Mouse (Mus musculus): ENCODE data around the gene Tspear.
"Not testable (repeated sequence)": the region's sequence is repeated elsewhere in the genome, so short reads cannot be mapped to it uniquely, and the experiment has no call there.

The Tspear gene

DNA sequence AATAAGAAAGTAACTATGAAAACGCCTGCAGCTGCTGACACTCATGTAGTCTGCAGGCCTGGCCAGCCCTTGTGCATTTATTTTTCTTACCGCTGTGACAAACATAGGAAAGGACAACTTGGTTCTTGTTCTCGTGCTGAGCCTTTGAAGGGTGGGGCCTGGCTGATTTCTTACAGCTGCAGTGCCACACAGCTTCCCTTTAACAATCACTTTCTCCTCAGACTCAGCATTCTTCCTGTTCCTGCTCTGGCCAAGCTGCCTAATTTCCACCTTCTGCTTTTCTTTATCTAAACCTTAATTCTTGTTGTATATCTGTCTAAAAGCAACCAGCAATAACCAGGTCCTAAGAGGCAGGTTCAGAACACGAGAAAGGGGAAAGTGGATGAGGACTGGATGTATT, 27.4 kb downstream of the Tspear start:
- no peak for DNase-seq

DNA sequence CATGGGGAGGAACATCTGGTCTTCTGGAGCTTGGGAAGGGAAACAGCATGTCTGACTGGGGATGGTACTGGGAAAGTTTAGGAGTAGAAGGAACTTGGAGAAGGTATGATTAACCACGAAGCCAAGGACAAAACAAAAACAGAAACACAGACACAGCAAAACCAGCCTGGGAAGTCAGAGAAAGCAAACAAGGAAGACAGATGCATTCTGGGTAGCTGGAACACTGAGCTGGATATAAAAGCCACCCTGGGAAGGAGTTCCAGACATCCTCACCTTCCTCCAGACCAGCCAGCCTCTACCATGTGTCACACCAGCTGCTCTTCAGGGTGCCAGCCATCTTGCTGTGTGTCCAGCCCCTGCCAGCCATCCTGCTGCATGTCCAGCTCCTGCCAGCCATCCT, 29.1 kb downstream of the Tspear start, which contains the start of gene Gm10142:
Gm10142 (plus strand) TSS at position 301 of the 400 bp plus-strand sequence.
- no peak for DNase-seq

DNA sequence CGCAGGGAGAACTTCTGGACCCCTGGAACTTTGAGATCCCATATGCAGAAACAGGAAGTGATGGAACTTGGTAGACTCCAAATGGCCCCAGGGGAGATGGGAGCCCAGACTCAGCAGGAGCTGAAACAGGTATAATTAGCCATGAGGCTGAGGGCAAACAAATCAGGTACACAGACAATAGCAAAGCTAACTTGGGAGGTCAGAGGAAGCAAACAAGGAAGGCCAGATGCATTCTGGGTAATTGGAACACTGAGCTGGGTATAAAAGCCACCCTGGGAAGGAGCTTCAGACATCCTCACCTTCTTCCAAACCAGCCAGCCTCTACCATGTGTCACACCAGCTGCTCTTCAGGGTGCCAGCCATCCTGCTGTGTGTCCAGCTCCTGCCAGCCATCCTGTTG, 33.9 kb downstream of the Tspear start, which contains the start of gene Krtap12-1:
Krtap12-1 (plus strand) TSS at position 301 of the 400 bp plus-strand sequence.
- DNase-seq, result not testable (repeated sequence)

DNA sequence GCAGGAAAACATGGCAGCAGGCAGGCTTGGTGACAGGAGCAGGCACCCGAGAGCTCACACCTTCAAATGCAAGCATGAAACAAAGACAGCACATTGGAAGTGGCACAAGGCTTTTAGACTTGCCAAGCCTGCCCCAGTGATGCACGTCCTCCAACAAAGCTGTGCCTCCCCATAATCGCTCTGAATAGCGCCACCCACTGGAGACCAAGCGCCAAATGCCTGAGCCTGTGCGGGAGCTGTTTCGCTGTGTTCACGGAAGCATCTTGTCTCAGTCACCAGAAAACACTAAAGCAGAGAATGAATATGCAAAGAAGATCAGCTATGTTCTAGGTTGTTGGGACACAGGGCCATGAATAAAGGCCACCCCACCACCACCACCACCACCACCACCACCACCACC, 38.5 kb downstream of the Tspear start:
- DNase-seq, result no peak

DNA sequence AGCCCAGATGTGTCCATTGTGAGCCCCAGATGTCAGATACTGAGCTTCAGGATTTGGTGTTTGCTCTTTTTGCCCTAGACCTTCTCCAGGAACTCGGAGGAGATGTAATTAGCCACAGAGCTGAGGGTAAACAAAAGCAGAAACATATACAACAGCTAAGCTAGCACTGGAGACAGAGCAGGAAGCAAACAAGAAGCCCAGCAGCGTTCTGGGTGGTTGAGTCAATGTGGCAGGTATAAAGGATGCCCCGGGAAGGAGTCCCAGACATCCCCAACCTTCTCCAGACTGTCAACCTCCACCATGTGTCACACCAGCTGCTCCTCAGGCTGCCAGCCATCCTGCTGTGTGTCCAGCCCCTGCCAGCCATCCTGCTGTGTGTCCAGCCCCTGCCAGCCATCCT, 39.8 kb downstream of the Tspear start, which contains the start of gene Gm10100:
Gm10100 (plus strand) TSS at position 301 of the 400 bp plus-strand sequence.
- no peak for DNase-seq

DNA sequence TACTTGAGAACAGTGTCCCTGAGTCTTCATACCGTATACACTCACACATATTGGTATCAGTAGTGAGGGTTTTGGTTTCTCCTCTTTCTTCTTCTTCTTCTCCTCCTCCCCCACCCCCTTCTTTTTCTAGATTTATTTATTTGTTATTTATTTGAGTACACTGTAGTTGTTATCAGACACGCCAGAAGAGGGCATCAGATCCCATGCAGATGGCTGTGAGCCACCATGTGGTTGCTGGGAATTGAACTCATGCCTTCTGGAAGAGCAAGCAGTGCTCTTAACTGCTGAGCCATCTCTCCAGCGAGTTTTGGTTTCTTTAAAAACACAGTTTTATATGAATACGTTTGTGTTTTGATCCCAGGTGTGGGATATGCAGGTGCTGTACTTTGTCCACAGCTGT, 41.9 kb downstream of the Tspear start:
- DNase-seq, result peak in 1 of 2 experiments; percentile 8

DNA sequence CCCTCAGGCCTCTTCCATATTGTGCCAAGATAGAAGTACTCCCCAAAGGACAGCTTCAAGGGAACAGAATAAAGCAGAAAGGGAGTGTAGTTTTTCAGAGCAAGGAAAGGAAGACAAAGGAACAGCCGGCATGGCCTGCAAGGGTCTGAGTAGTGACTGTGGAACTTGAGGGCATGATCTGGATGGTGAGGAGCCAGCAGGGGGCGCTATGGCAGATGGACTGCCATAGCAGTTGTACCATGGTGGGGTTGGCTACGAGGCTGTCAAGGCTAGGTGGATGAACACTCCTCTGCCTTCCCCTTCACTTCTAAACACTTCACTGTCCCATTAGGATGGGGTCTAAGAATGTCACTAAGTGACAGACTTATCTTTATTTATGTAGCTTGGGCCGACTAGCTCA, 42.9 kb downstream of the Tspear start:
- DNase-seq, result peak in 1 of 2 experiments; percentile 6

DNA sequence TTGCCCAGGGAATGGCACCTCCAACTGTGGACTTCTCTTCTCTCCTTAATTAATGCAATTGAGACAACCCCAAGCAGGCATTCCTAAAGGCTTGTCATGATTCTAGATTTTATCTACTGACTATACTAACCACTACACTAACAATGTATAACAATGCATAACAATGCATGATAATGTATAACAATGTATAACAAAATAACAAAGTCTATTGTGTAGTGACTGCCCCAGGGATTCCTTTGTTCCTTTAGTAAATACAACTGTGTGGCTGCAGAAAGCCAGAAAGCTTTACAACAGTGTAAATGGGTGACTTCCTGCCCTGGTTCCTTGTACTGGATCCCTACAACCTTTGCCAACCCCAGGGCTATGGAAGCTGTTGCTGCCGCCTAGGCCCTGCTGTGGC, 49.6 kb downstream of the Tspear start:
- no peak for DNase-seq

DNA sequence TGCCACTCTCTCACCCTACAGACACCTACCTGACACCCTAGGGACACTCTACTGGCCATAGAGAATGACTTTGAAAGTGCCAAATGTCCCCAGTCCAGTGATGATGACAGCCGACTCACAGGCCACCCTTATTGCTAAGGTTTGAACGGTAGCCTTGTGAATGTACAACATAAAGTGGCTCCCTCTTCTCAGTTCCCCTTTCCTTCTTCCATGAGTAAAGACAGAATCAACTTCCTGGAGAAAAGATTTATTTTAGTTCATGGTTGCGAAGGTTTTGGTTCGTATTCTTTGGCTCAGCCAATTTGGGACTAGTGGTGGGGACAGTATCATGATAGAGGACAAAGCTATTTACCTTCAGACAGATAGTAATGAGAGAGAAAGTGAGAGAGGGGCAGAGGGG, 52.6 kb downstream of the Tspear start:
- no peak for DNase-seq

DNA sequence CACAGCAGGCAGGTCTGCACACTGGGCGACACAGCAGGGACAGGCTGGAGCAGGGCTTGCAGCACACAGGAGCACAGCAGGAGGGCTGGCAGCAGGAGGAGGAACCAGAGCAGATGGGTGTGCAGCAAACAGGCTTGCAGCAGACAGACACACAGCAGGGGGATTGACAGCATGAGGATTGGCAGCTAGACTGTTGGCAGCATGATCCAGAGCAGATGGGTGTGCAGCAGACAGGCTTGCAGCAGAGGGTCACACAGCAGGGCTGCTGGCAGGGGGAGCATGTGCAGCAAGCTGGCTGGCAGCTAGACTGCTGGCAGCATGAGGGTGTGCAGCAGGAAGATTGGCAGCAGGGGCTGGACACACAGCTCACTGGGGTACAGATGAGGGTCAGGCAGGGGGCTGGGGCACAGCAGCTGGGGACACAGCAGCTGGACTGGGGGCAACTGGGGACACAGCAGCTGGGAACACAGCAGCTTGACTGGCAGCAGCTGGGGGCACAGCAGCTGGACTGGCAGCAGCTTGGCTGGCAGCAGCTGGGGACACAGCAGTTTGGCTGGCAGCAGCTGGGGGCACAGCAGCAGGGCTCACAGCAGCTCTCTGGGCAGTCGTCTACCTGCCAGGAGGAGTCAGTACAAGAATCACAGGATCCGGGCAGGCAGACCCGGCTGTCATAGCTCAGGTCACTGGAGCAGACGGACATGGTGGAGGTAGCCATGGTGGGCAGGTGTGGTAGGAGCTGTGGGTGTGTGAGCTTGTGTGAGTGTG, 55.7 kb downstream of the Tspear start, which contains the start of gene Gm18596:
Gm18596 (minus strand) TSS at position 715 of the 765 bp plus-strand sequence.
- DNase-seq, result not testable (repeated sequence)

DNA sequence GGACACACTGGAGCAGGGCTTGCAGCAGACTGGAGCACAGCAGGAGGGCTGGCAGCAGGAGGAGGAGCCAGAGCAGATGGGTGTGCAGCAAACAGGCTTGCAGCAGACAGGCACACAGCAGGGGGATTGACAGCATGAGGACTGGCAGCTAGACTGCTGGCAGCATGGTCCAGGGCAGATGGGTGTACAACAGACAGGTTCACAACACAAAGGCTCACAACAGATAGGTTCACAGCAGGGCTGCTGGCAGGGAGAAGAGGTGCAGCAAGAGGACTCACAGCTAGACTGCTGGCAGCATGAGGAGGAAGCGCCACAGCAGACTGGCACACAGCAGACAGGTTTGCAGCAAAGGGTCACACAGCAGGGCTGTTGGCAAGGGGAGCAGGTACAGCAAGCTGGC, 64.3 kb downstream of the Tspear start:
- DNase-seq, result not testable (repeated sequence)

DNA sequence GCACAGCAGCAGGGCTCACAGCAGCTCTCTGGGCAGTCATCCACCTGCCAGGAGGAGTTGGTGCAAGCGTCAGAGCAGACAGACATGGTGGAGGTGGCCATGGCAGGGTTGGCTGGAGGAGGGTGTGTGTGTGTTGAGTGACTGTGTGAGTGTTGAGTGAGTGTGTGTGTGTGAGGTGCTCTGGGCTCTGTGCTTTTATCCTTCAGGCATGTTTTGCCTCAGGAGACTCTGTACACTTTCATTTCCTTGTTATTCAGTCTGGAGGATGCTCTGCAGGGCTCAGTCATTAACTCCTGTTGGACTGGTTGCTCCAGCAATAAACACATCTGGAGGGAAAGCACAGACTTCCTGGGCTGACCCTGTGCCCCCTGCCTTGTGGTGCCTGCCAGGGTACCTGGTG, 64.9 kb downstream of the Tspear start, which contains the start of gene Gm9736:
Gm9736 (minus strand) TSS at position 101 of the 400 bp plus-strand sequence.
- DNase-seq, result not testable (repeated sequence)

DNA sequence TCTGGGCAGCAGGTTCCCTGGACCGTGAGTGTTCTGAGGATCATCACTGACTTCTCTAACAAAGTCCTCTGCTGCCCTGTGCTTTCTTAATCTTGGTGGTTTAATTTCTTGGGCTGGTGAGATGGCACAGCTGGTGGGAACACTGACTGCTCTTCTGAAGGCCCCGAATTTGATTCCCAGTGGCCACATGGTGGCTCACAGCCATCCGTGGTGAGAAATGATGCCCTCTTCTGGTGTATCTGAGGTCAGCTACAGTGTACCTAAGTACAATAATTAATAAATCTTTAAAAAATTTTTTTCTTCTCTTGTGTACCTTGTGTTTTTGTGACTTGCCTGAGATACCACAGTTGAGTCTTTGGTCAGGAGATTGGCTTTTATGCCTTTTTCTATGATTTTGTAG, 65.9 kb downstream of the Tspear start:
- DNase-seq, result not testable (repeated sequence)

DNA sequence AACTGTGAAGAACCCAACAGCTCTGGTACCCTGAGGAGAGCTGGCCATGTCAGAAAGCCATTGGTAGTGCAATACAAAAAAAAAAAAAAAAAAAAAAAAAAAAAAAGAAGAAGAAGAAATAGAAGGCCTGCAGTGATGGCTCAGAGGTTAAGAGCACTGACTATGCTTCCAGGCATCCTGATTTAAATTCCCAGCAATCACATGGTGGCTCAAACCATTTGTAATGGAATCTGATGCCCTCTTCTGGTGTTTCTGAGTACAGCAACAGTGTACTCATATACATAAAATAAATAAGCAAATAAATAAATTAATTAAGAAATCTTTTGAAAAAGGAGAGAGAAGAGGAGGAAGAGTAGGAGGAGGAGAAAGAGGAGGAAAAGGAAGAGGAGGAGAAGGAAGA, 67.1 kb downstream of the Tspear start:
- no peak for DNase-seq

DNA sequence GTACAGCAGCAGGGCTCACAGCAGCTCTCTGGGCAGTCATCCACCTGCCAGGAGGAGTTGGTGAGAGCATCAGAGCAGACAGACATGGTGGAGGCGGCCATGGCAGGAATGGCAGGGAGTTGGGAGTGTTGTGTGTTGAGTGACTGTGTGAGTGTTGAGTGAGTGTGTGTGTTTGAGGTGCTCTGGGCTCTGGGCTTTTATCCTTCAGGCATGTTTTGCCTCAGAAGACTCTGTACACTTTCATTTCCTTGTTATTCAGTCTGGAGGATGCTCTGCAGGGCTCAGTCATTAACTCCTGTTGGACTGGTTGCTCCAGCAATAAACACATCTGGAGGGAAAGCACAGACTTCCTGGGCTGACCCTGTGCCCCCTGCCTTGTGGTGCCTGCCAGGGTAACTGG, 73.2 kb downstream of the Tspear start, which contains the start of gene Gm3233:
Gm3233 (minus strand) TSS at position 101 of the 400 bp plus-strand sequence.
- DNase-seq, result not testable (repeated sequence)

DNA sequence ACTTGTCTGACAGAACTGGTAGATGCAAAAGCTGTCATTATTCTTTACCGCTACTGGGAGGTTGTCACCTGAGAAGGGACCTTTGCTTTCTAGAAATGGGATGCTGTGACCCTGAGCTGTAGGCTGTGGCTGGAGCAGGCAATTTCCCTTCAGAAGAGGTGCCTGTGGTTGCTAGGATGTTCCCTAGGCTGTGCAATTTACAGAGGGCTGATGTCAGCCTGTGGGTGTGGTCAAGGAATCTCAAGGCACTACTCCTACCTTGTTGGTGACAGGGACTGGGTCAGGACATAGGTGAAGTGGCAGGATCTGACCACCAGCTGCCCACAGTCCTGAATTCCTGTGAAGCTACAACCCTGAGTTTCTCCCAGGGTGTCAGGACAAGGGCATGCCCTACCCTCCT, 83.4 kb downstream of the Tspear start:
- DNase-seq, result no peak

DNA sequence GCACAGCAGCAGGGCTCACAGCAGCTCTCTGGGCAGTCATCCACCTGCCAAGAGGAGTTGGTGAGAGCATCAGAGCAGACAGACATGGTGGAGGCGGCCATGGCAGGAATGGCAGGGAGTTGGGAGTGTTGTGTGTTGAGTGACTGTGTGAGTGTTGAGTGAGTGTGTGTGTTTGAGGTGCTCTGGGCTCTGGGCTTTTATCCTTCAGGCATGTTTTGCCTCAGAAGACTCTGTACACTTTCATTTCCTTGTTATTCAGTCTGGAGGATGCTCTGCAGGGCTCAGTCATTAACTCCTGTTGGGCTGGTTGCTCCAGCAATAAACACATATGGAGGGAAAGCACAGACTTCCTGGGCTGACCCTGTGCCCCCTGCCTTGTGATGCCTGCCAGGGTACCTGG, 84.9 kb downstream of the Tspear start, which contains the start of gene Gm3238:
Gm3238 (minus strand) TSS at position 101 of the 400 bp plus-strand sequence.
- not testable (repeated sequence) for DNase-seq

DNA sequence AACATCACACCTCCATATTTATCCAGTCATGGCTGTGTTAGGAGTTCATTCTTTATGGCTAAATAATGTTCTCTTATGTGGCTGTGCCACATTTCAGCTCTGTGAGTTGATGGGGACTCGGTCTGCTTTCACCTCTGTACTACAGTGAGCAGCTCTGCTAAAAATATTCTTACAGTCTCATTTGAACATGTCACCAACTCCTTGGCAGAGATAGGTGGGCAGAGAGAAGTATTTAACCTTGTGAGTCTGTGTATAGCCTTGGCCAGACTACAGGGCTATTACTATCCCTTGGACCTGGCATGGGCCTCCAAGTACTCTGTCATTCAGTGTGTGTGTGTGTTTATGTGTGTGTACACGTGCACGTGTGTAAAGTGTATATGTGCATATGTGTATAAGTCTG, 85.8 kb downstream of the Tspear start:
- not testable (repeated sequence) for DNase-seq

DNA sequence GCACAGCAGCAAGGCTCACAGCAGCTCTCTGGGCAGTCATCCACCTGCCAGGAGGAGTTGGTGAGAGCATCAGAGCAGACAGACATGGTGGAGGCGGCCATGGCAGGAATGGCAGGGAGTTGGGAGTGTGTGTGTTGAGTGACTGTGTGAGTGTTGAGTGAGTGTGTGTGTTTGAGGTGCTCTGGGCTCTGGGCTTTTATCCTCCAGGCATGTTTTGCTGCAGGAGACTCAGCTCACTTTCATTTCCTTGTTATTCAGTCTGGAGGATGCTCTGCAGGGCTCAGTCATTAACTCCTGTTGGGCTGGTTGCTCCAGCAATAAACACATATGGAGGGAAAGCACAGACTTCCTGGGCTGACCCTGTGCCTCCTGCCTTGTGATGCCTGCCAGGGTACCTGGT, 90.5 kb downstream of the Tspear start, which contains the start of gene Gm7138:
Gm7138 (minus strand) TSS at position 101 of the 400 bp plus-strand sequence.
- DNase-seq, result not testable (repeated sequence)

DNA sequence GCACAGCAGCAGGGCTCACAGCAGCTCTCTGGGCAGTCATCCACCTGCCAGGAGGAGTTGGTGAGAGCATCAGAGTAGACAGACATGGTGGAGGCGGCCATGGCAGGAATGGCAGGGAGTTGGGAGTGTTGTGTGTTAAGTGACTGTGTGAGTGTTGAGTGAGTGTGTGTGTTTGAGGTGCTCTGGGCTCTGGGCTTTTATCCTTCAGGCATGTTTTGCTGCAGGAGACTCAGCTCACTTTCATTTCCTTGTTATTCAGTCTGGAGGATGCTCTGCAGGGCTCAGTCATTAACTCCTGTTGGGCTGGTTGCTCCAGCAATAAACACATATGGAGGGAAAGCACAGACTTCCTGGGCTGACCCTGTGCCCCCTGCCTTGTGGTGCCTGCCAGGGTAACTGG, 96.1 kb downstream of the Tspear start, which contains the start of gene Gm3250:
Gm3250 (minus strand) TSS at position 101 of the 400 bp plus-strand sequence.
- DNase-seq, result not testable (repeated sequence)

DNA sequence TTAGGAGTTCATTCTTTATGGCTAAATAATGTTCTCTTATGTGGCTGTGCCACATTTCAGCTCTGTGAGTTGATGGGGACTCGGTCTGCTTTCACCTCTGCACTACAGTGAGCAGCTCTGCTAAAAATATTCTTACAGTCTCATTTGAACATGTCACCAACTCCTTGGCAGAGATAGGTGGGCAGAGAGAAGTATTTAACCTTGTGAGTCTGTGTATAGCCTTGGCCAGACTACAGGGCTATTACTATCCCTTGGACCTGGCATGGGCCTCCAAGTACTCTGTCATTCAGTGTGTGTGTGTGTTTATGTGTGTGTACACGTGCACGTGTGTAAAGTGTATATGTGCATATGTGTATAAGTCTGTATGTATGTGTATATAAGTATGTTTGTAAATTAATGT, 97.0 kb downstream of the Tspear start:
- DNase-seq, result not testable (repeated sequence)

DNA sequence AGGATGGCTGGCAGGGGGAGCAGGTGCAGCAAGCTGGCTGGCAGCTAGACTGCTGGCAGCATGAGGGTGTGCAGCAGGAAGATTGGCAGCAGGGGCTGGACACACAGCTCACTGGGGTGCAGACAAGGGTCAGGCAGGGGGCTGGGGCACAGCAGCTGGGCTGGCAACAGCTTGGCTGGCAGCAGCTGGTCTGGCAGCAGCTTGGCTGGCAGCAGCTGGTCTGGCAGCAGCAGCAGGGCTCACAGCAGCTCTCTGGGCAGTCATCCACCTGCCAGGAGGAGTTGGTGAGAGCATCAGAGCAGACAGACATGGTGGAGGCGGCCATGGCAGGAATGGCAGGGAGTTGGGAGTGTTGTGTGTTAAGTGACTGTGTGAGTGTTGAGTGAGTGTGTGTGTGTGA, 101.5 kb downstream of the Tspear start, which contains the start of gene Gm7137:
Gm7137 (minus strand) TSS at position 325 of the 400 bp plus-strand sequence.
- DNase-seq, result not testable (repeated sequence)

DNA sequence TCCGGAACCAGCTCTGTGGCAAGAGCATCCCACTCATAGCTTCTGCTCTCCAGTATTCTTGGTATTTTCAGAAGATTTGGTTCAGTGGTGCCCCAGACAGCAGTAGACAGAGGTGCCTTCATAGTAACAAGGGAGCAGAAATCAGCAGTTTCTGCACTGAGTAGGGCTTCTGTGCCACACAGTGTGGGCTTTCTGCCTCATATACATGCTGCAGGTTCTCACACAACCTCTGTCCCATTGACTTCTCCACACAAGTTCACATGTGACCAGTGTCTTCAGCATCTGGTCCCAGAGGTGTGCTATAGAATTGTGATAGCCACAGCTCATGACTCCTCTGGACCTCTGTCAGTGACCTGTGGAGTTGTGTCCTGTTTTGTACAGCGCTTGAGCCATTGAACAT, 102.3 kb downstream of the Tspear start:
- no peak for DNase-seq

DNA sequence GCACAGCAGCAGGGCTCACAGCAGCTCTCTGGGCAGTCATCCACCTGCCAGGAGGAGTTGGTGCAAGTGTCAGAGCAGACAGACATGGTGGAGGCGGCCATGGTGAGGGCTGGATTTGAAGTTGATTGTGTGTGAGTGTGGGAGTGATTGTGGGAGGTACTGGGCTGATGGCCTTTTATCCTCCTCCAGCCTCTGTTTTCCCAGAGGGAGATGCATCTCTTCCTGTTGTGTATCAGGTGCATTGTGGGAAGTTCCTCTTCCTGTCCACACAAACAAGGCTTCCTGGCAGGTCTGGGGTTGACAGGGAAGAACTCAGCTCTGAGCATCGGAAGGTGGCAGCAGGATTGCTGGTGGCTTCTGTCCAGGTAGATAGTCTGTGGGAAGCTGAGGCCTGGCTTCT, 108.6 kb downstream of the Tspear start, which contains the start of gene Gm9639:
Gm9639 (minus strand) TSS at position 101 of the 400 bp plus-strand sequence.
- no peak for DNase-seq
